30 mouse cellular contexts compared by ENCODE assay signal in genomic region chr2:163893446-163894370, GRCm38 (mm10). TPM values are rescaled to one million over a fixed set of nuclear protein-coding genes. Genes with fewer than 3 reads are reported as not detected.
"Had no signal": no experiment of that assay in that cellular context is flagged by ENCODE, and none has a peak within 500 bp of the region (broad histone marks: within the 10 kb centered on the region; RNA-seq: fewer than 3 reads in every experiment).

No protein-coding gene starts in this region.

- DNase-seq: kidney, postnatal 10 days; kidney, postnatal 36 days; layer of hippocampus, postnatal 36 days; liver, embryonic 13.5 days; lung, adult 2 months; lung, postnatal 14 days; retina, postnatal 1 day; right cerebral cortex, postnatal 25 days; thymus, adult 2 months; thymus, postnatal 14 days; thymus, postnatal 4 days had no signal

- H3K4me1 ChIP-seq: liver, embryonic 13.5 days had no signal

- H3K9ac ChIP-seq: liver, embryonic 13.5 days; midbrain, embryonic 12.5 days; midbrain, embryonic 15.5 days; neural tube, embryonic 13.5 days had no signal

- H3K4me3 ChIP-seq: left cerebral cortex, adult 2 months; liver, embryonic 13.5 days; midbrain, embryonic 12.5 days; midbrain, embryonic 15.5 days; neural tube, embryonic 13.5 days had no signal

- H3K9me3 ChIP-seq: liver, embryonic 13.5 days; midbrain, embryonic 12.5 days; midbrain, embryonic 15.5 days; neural tube, embryonic 13.5 days had no signal

- H3K4me2 ChIP-seq: liver, embryonic 13.5 days; midbrain, embryonic 12.5 days; midbrain, embryonic 15.5 days; neural tube, embryonic 13.5 days had no signal

- H3K27ac ChIP-seq: left cerebral cortex, adult 2 months; liver, embryonic 13.5 days; macrophage; midbrain, embryonic 12.5 days; midbrain, embryonic 15.5 days; neural tube, embryonic 13.5 days had no signal

- H3K27me3 ChIP-seq: liver, embryonic 13.5 days; midbrain, embryonic 12.5 days; midbrain, embryonic 15.5 days; neural tube, embryonic 13.5 days had no signal

- H3K36me3 ChIP-seq: liver, embryonic 13.5 days; midbrain, embryonic 12.5 days; midbrain, embryonic 15.5 days; neural tube, embryonic 13.5 days had no signal

- ATAC-seq: midbrain, embryonic 15.5 days had no signal

RNA-seq across cellular contexts. Expression of gene Rims4, which starts 24.8 kb away (rescaled TPM):
- total RNA-seq: megakaryocyte, adult 5-6 weeks; neutrophil, adult 5-6 weeks had no signal
- polyA plus RNA-seq: macrophage had no signal

RNA-seq across cellular contexts. Expression of gene Kcnk15, which starts 40.3 kb away (rescaled TPM):
- total RNA-seq: layer of hippocampus, adult 8-10 months; layer of hippocampus, postnatal 10 days; layer of hippocampus, postnatal 36 days; left cerebral cortex, postnatal 10 days; liver, adult 2 months; megakaryocyte, adult 5-6 weeks; neutrophil, adult 5-6 weeks had no signal
- polyA plus RNA-seq: limb, embryonic 11.5 days; limb, embryonic 14.5 days; liver, adult 2 months; liver, embryonic 13.5 days; liver, embryonic 16.5 days; lung, adult 2 months; lung, embryonic 16.5 days; macrophage; midbrain, embryonic 12.5 days; neural tube, embryonic 13.5 days; small intestine, adult 2 months; spleen, adult 2 months; stomach, embryonic 16.5 days; testis, adult 2 months; thymus, adult 2 months had no signal
